Mouse (Mus musculus) liver, adult (tissue): ENCODE data around the gene Zfp169.

Experiments used
- GATA4 ChIP-seq: IDR thresholded peaks from 2 replicates; pipeline ENCODE4 v1.6.1; 2014; ENCODE audit warnings: mild to moderate bottlenecking, low read length; ENCODE audit not compliant: insufficient replicate concordance

The Zfp169 gene

DNA sequence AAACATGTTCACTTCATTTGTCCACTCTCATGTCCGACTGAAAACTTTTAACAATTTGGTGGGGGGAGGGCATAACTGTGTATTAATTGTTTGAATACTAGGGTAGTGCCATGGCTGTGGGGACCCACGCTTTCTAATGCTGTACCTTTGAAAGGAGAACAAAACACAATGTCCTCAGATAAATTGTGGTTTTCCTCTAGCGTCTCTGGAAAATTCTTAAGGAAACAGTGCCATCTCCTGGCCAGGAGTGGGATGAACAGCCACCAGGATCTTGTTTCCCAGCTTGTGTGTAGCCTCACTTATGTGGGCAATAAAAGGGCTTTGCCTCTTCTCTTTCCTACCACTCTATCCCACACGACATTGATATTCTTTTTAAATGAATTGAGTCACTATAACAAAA, 49.1 kb downstream of the Zfp169 start:
- no peak for TF ChIP-seq GATA4

DNA sequence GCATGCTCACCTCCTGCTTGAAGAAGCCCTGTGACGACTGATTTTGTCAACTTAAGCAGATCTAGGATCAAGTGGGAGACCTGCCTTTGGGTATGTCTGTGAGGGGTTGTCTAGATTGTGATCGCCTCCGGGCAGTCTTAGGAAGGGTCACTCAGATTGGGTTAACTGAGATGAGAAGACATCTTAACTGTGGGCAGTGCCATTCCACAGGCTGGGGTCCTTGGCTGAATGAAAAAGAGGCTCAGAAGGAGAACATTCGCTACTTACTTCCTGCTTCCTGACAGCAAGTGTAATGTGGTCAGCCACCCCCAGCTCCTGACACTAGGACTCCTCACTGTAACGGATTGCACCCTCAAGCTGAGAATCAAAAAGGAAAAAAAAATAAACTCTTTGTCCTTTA, 54.0 kb downstream of the Zfp169 start:
- TF ChIP-seq GATA4: no peak

DNA sequence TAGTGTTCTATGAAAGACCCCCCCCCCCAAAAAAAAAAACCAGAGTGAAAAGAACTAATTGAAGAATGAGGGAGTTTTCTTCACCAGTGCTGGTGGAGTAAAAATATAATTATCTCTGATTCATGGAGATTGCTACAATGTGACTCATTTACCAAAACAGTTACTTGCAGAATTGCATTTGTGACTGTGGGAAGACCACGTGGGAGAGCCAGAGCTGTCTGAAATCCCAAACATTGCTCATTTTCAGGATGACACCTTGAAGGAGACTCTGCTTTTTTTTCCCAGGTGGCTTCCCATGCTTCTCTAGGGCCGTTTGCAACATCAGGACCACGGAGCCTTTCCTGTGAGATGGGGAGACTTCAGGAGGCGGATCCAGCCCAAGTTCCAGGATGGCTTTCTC, 65.1 kb downstream of the Zfp169 start:
- TF ChIP-seq GATA4: no peak

DNA sequence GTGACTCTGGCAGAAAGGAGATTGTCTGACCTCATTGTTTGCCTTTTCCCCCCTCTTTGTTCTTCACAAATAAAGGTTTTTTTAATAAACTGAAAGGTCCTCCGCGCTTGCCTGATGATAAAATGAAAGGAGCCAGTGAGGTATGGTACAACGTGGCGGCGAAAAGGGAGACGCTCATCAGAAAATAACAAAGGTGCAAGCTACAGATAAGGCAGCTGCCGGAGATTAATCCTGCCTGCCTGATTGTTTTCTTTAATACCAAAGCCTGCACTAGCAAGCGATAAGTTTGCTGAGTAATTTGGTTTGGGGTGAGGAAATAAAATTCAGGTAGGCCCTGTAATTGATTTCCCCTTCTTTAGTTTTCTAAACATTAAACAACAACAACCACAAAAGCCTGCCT, 69.3 kb downstream of the Zfp169 start:
- TF ChIP-seq GATA4: no peak

DNA sequence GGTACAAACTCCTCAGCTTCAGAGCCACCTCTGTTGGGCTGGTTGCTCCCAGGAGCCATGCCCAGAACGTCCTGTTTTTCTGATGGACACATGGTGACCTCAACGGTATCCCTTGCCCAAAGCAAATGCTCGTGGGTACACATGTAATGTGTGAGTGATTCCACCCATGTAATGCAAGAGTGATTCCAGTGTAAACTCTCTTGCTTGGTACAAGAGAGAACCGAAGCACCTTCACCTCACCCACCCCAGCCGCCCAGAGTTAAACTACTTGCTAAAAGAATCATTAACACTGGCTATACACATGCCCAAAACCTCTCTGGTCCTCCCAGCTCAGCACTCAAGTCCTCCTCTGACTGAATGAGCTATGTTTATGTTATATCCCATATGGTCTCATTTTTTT, 74.9 kb downstream of the Zfp169 start:
- no peak for TF ChIP-seq GATA4
